Mouse (Mus musculus) monocyte, adult 5-6 weeks (primary cell): ENCODE data around the gene Map3k7cl. TPM values are rescaled to one million over a fixed set of nuclear protein-coding genes. Genes with fewer than 3 reads are reported as not detected.

Experiments
- ATAC-seq: fragments of 153-309, 156-312 bp; replicated peaks from 2 replicates; pipeline ENCODE4 v1.8.0; 2017; ENCODE audit warnings: mild to moderate bottlenecking; ENCODE audit not compliant: low TSS enrichment, insufficient number of reproducible peaks, severe bottlenecking, poor library complexity, low FRiP score
- total RNA-seq: library from RNA; stranded (forward); fragments of 200-1000, 200-491, 200-594 nt; gene quantifications from 3 replicates; pipeline ENCODE4 v1.2.3, GENCODE M21; 2017

Gene Map3k7cl
- not detected in 3 replicates for total RNA-seq

- no peak for ATAC-seq
Observed at GRCm38 (mm10) chr16:87552907-87553691, at the start of gene Map3k7cl. Gene Map3k7cl (plus strand): TSS chr16:87553330.

DNA sequence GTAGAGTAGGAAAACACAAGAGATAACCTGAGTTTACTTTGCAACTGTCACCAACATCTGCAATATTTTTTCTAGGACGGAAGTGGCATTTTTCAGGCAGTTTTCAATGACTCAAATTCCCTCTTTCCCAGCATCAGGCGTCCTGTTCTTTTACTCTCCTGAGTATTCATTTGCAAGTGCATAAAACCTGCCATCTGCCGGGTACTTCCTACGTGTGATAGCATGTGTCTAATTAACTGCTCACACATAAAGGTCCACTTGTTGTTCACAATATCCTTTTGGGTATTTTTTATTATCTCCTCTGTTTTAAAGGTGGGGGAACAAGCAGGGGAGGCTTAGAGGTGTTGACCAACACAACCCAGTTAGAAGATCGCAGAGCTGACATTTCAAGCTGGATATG is 41.4 kb upstream of the Map3k7cl start:
- no peak for ATAC-seq

DNA sequence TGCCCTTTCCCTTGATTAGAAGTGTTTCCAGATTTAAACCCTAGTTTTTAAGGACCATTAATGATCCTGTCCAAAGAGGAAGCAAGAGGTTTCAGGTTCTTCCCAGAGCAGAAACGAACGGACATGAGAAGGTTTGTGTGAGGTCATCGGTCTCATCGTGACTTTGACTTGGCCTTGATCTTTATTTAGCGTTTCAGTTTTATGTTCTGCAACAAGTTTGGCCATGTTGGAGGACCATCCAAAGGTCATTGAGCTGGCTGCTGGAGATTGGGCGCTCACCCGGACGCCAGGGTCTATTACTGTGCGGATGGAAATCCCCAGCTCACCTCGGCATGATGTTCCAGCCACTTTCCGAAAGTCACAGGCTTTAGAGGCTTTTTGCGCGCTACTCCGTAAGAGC is 40.8 kb upstream of the Map3k7cl start:
- no peak for ATAC-seq

DNA sequence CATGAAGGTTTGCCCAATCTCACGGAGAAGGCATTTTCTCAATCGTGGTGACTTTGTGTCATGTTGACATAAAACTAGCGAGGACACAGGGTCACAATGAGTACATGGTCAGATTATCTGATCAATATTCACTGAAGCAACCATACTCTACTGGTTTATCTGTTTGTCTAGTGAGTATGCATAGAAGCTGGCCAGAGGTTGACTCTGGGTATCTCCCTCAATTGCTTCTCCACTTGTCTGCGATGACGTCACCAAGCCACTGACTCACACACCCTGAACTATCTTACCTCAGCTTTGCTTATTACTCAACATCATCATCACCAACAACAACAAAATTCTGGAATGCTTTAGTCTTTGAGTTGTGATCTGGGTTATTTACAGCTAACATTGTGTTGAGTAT is 28.9 kb upstream of the Map3k7cl start:
- ATAC-seq, result no peak

DNA sequence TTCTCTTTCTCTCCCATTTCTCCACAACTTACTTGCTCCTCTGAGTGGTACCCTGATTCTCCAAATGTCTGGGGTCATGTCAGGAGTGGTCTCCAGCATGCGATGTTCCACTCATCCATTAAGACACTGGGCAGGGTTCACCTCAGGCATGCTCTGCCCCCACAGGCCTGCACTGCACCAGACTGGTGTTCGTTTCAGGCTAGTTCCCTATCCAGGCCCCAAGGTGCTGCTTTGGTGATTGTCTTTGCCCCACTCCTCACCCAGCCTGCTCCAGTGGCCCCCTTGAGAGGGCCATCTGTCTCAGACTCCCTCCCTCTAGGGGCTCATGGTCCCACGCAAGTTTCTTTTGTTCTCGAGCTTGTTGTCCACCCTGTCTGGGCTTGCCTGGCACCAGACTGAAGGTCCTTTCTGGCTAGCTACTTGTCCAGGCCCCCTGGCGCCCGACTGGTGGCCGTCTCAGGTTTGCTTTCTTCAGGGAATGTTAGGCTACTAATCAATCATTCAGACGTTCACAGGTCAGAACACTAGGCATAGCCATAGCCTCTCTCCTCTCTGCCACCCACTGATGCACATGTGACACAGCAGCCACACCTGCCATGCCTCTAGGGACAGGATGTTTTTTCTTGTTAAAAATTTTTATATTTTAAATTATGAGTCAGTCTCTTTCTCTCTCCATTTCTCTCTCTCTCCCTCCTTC is 25.4 kb upstream of the Map3k7cl start:
- ATAC-seq, result no peak

DNA sequence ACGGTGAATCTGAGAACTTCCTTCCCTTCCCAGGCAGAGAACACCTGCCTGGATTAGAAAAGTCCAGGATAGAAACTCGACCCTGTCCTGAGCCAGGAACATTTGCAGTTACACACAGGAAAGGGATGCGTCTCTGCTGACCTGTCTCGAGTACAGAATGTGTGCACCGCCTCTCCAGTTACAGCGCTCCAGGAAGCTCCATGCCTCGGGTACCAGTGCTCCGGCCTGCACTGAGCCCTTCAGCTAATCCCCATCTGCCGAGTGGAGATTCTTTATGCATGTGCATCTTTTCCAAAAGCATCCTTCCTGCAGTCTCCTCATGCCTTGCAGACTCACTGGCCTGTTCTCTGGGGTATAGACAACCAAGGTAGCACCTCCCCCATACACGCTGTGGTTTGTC is 24.4 kb upstream of the Map3k7cl start:
- ATAC-seq, result no peak

DNA sequence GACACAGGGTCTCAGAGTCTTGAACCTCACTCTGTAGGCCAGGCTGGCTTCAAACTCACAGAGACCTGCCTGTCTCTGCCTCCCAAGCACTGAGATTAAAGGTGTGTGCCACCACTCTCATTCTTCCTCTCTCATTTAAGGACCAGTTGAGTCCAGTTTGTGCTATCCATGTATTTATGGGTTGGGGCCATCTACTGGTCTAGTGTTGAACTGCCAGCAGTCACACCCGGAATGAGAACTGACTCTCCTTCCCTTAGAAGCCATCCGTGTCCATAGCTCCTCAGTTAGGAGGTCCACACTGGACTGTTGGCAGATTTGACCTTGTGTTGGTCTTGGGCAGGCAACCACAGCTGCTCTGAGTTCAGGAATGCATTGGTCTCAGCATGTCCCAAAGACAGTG is 4.8 kb upstream of the Map3k7cl start:
- no peak for ATAC-seq

- ATAC-seq, result no peak
Observed at GRCm38 (mm10) chr16:87556320-87556719, 3.2 kb downstream of the Map3k7cl start.

GRCm38 (mm10) chr16:87561501-87561900 is 8.4 kb downstream of the Map3k7cl start:
- ATAC-seq, result no peak

- no peak for ATAC-seq
Observed at GRCm38 (mm10) chr16:87563524-87563923, 10.4 kb downstream of the Map3k7cl start.

GRCm38 (mm10) chr16:87564564-87564963 is 11.4 kb downstream of the Map3k7cl start:
- no peak for ATAC-seq

GRCm38 (mm10) chr16:87567572-87567971 is 14.4 kb downstream of the Map3k7cl start:
- ATAC-seq, result no peak

DNA sequence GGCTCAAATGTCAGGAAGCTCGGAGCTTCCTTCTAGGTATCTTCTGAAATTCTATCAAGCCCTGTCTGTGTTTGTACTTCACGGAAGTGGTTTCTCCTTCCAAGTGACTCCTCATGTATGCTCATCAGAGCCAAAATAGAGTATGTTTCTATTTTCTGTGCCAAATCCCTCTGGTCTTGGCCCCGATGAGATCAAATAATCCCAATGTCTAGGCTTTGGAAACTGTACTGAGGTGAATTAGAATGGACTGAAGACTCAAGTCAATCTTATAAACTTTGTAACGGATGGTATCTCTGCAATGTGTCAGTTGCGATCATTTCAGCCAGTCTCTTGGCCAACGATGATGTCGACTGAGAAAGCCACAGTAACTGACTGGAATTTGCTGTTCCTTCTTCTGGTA is 15.1 kb downstream of the Map3k7cl start:
- ATAC-seq, result no peak

- ATAC-seq, result no peak
Observed at GRCm38 (mm10) chr16:87569576-87570105, 16.5 kb downstream of the Map3k7cl start.

DNA sequence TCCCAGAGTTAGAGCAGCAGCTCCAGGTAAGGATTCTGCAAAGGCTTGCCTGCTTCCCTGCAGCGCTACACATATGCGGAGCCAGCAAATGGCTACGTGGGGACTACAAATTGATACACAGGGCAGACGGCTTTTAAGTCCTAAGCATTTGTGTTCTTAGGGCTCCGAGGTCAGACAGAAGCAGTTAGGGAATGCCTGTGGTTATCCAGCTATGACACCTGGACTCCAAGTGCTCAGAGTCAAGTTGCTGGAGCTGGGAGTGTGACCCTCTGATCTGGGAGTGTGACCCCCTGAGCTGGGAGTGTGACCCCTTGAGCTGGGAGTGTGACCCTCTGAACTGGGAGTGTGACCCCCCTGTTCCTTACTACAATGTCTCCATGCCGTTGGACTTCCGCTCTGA is 17.2 kb downstream of the Map3k7cl start:
- no peak for ATAC-seq

GRCm38 (mm10) chr16:87573409-87573808 is 20.3 kb downstream of the Map3k7cl start:
- no peak for ATAC-seq

DNA sequence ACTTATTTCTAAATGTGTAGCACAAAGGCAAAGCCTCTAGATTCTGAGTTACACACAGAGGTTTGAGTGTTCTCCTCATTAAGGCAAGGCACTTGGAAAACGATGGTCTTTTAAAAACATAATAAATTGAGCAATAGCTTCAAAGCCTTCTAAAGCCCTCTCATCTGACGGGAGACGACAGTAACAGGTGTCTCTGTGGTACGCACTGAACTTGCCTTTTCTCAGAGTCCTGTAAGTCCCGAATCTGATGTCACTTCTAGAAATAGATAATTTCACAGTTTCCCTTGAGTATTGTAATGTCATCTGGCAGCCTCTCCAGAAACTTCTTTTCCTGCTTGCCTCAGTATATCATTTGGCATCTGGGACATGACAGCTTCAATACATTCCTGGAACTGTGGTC is 21.0 kb downstream of the Map3k7cl start:
- no peak for ATAC-seq

- ATAC-seq, result 0 out of 2 replicates have a peak, but pooled peaks have one; percentile 27
Observed at GRCm38 (mm10) chr16:87575600-87575999, 22.5 kb downstream of the Map3k7cl start.

- no peak for ATAC-seq
Observed at GRCm38 (mm10) chr16:87578881-87579280, 25.8 kb downstream of the Map3k7cl start.

DNA sequence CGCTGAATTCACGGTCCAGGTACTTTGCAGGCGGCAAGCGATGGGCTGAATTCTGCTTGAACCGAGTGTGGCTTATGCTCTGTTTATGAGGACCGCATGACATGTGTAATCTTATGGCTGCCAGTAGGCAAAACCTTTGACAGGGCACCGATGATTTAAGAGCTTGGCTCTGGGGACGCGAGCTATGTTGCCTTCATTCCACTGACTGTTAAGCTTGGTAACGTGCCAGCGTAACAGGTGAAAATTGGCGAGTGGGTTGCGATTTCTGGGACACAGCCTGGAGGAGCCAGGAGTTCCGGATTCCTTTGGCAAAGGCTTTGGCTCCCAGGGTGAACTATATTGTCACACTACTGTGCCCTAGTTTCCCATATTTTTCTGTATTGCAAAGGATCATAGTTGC is 26.3 kb downstream of the Map3k7cl start:
- ATAC-seq, result no peak
